Mouse (Mus musculus) limb, embryonic 14.5 days (tissue): ENCODE data around the gene Calml3. TPM values are rescaled to one million over a fixed set of nuclear protein-coding genes. Genes with fewer than 3 reads are reported as not detected.
"Not testable (repeated sequence)": the region's sequence is repeated elsewhere in the genome, so short reads cannot be mapped to it uniquely, and the experiment has no call there.

Source experiments
- ATAC-seq: fragments of 200-750 bp; cut with Nextera tagmentation; 2 replicates; pipeline ENCODE4 v1.8.0; 2017; ENCODE audit warnings: low read depth, moderate number of reproducible peaks, moderate TSS enrichment; ENCODE audit not compliant: low FRiP score
- DNase-seq: peaks from one replicate; pipeline ENCODE4 v3.0.0-alpha.2; 2015; ENCODE audit warnings: low spot score
- H3K27ac ChIP-seq: fragments of 300-500 bp; sonication (generic); replicated peaks from 2 replicates; pipeline ENCODE4 v1.5.1; 2014; ENCODE audit warnings: low read depth, mild to moderate bottlenecking, low read length, moderate library complexity, mixed read lengths
- H3K27me3 ChIP-seq: fragments of 300-500 bp; sonication (generic); 2 replicates; pipeline ENCODE4 v1.6.1; 2014; ENCODE audit warnings: low read length, mixed read lengths; ENCODE audit not compliant: control insufficient read depth, insufficient read depth
- H3K36me3 ChIP-seq: fragments of 300-500 bp; sonication (generic); 2 replicates; pipeline ENCODE4 v1.6.1; 2014; ENCODE audit warnings: mild to moderate bottlenecking, low read length, moderate library complexity, mixed read lengths; ENCODE audit not compliant: control insufficient read depth, insufficient read depth
- H3K4me1 ChIP-seq: fragments of 300-500 bp; sonication (generic); 2 replicates; pipeline ENCODE4 v1.6.1; 2014; ENCODE audit warnings: antibody characterized with exemption, low read length, mixed read lengths; ENCODE audit not compliant: control insufficient read depth, insufficient read depth
- H3K4me2 ChIP-seq: fragments of 300-500 bp; sonication (generic); replicated peaks from 2 replicates; pipeline ENCODE4 v1.6.1; 2014; ENCODE audit warnings: low read depth, mild to moderate bottlenecking, low read length, moderate library complexity; ENCODE audit not compliant: severe bottlenecking
- H3K4me3 ChIP-seq: fragments of 300-500 bp; sonication (generic); replicated peaks from 2 replicates; pipeline ENCODE4 v1.5.1; 2014; ENCODE audit warnings: low read length
- H3K9ac ChIP-seq: fragments of 300-500 bp; sonication (generic); 2 replicates; pipeline ENCODE4 v1.6.1; 2014; ENCODE audit warnings: mild to moderate bottlenecking, low read depth, low read length, moderate library complexity; ENCODE audit not compliant: severe bottlenecking
- H3K9me3 ChIP-seq: fragments of 300-500 bp; sonication (generic); 2 replicates; pipeline ENCODE4 v1.6.1; 2016; ENCODE audit warnings: low read length; ENCODE audit not compliant: control insufficient read depth
- POLR2A ChIP-seq: fragments of 200-500 bp; IDR thresholded peaks from 2 replicates; pipeline ENCODE4 v1.8.0; 2012; ENCODE audit warnings: inconsistent platforms, mild to moderate bottlenecking, moderate library complexity, borderline replicate concordance; ENCODE audit not compliant: insufficient read depth, insufficient read length; ENCODE audit errors: extremely low read depth
- WGBS: fragments of 180-500 bp; shearing (Covaris S2); extraction: QIAGEN DNeasy Blood & Tissue Kit; methylation state at CpG from one replicate; pipeline ENCODE4 v1.1.7; 2014; 5-methylcytosine and 5-hydroxymethylcytosine counted together
- polyA plus RNA-seq, 2 experiments: library from polyadenylated mRNA; depleted of rRNA in 1 of 2; stranded (reverse) in 1 of 2; unstranded in 1 of 2; fragments of >200 nt; fragmentation: Nextera tagmentation in 1 of 2; extraction: Ambion mirVana in 1 of 2; gene quantifications; 2 replicates each; pipeline versions ENCODE4 v1.2.1 to v1.2.3; 2012 to 2014

Calml3 gene
- polyA plus RNA-seq (2012; rRNA removed) = 9.1 and 12.7 TPM in 2 replicates
- polyA plus RNA-seq (2014; fragmentation: Nextera tagmentation; extraction: Ambion mirVana) = 5.4 and 7.4 TPM in 2 replicates

DNA sequence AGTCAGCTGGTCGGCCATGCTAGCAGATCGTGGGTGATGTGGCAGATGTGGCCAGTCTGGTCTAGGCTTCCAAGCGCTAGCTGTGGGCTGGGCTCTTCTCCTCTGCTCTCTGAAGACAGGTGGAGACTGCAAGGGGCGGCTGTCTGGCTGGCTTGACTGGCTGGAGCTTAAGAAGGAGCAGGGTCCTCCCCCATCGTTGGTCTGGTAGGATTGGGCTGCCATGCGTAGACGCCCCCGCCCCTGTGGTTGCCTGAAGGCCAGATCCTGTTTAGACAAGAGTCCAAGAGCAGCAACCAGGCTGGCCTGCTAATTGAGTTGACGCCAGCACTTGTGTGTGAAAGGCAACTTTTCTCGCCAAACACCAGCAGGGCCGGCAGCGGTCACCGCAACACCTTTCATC, at the start of gene Calml3:
Gene Calml3 (minus strand): TSS at position 131 of the 400 bp plus-strand sequence.
- WGBS = 66% methylated on average over 13 of the region's 13 CpGs
- DNase-seq = no peak
- no peak within 1 kb of the TSS for H3K4me3 ChIP-seq
- ATAC-seq = no peak
- no peak within 1 kb of the TSS for H3K4me2 ChIP-seq
- no peak within 1 kb of the TSS for H3K27ac ChIP-seq
- no peaks in the 10 kb centered on the region for H3K36me3 ChIP-seq
- TF ChIP-seq POLR2A = no peak
- H3K4me1 ChIP-seq = peaks cover 19% of the 10 kb centered on the region; the same call in 1 of the 2 replicates
- H3K27me3 ChIP-seq = no peaks in the 10 kb centered on the region
- no peaks in the 10 kb centered on the region for H3K9me3 ChIP-seq
- H3K9ac ChIP-seq = no peak within 1 kb of the TSS

DNA sequence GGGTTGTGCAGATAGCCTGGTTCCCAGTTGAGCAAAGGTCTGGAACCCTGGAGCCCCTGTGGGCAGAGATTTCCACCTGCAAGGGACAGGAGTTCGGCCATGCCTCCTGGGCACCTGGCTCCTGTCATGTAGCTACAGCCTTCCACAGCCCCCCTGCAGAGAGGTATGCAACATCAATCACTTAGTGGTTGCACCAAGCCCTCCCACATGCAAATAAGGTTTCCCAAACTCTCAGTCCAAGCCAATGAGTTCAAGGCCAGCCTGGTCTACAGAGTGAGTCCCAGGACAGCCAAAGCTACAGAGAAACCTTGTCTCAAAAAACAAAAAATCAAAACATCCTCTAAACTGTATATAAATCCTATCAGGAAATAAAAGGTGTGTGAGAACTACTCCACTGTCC, 46.2 kb upstream of the Calml3 start:
- Histone ChIP-seq H3K36me3 (no peaks in the 10 kb centered on the region), H3K27me3 (no peaks in the 10 kb centered on the region), H3K9ac (no peak overlapping the region), H3K4me1 (no peaks in the 10 kb centered on the region), H3K27ac (no peak overlapping the region), H3K4me2 (no peak overlapping the region), H3K4me3 (no peak overlapping the region), H3K9me3 (no peaks in the 10 kb centered on the region)
- DNase-seq = no peak
- ATAC-seq = no peak
- 67% methylated on average over 1 of the region's 1 CpGs for WGBS
- no peak for TF ChIP-seq POLR2A

DNA sequence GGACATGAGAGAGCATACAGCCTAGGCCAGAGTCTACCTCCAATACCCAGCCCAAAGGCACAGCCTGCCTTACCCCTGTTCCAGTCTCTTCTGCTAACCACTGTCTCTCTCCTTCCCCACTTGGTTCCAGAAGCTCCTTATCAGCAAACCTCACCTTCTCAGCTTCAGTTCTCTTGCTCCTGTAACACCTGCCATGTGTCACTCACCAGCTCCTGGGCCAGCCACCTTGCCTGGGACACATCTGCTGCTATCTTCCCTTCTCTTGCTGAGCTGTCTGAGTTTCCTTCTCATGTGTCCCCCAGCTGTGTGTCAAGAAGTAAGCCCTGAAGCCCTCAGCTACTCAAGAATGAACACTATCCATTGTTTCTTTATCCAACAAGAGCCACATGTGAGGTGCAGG, 36.5 kb upstream of the Calml3 start:
- H3K4me2 ChIP-seq, ATAC-seq, DNase-seq, H3K27me3 ChIP-seq, H3K9ac ChIP-seq, H3K9me3 ChIP-seq, H3K36me3 ChIP-seq, H3K4me1 ChIP-seq, H3K4me3 ChIP-seq, H3K27ac ChIP-seq: not testable (repeated sequence)

DNA sequence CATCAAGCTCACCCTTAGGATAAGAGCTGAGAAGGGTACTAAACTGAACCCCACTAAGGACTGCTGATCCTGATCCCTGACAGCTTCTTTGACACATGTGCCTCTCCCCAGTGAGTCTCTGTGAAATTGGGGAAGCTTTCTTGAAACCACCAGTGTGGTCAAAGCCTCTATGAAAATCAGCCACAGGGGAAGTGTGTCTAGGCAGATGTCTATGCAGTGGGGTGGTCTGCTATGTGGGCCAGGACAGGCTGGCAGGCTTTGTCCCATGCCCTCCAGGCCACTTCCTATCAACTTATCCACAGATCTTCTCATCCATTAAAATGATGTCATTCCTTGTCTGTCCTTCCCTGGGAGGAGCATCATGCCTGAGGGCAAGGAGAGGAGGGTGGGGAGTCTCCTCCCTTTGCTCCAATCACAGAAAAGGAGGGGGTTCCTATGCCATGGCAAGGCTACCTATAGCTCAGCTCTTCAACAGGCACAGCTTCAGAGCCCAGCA, 33.2 kb upstream of the Calml3 start, which contains the start of gene Calm4:
Gene Calm4 (plus strand): TSS at position 446 of the 496 bp plus-strand sequence.
- not testable (repeated sequence) for H3K27me3 ChIP-seq, H3K4me2 ChIP-seq, ATAC-seq, H3K4me1 ChIP-seq, H3K27ac ChIP-seq, H3K9me3 ChIP-seq, H3K4me3 ChIP-seq, H3K36me3 ChIP-seq, H3K9ac ChIP-seq, DNase-seq

DNA sequence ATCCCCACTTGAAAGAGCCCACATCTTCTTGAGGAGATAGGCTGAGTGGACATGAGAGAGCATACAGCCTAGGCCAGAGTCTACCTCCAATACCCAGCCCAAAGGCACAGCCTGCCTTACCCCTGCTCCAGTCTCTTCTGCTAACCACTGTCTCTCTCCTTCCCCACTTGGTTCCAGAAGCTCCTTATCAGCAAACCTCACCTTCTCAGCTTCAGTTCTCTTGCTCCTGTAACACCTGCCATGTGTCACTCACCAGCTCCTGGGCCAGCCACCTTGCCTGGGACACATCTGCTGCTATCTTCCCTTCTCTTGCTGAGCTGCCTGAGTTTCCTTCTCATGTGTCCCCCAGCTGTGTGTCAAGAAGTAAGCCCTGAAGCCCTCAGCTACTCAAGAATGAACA, 29.5 kb upstream of the Calml3 start:
- H3K4me3 ChIP-seq, H3K4me2 ChIP-seq, H3K9me3 ChIP-seq, H3K4me1 ChIP-seq, ATAC-seq, H3K27ac ChIP-seq, H3K27me3 ChIP-seq, DNase-seq, H3K36me3 ChIP-seq, H3K9ac ChIP-seq: not testable (repeated sequence)

DNA sequence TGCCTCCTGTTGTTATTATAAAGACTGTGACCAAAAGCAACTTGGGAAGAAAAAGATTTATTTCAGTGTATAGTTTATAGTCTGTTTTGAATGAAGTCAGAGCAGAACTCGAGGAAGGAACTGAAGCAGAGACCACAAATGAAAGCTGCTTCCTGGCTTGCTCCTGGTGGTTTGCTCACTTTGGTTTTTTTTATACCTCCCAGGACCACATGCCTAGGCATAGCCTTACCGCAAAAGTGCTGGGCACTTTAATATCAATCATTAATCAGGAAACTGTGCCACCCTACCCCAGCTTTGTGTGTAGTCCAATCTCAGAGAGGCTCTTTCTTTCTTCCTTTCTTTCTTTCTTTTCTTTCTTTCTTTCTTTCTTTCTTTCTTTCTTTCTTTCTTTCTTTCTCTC, 28.3 kb upstream of the Calml3 start:
- DNase-seq (no peak), ATAC-seq (no peak)
- Histone ChIP-seq H3K27me3 (no peaks in the 10 kb centered on the region), H3K9ac (no peak overlapping the region), H3K27ac (no peak overlapping the region), H3K4me2 (no peak overlapping the region), H3K4me3 (no peak overlapping the region), H3K36me3 (no peaks in the 10 kb centered on the region), H3K9me3 (no peaks in the 10 kb centered on the region), H3K4me1 (no peaks in the 10 kb centered on the region)
- no peak for TF ChIP-seq POLR2A
- WGBS = 57% methylated on average over 2 of the region's 2 CpGs
